Mouse (Mus musculus): ENCODE measurements around the gene Tagln2.

- TF ChIP-seq HCFC1 (IDR thresholded peaks at IDR 0.05; ENCODE audit: borderline replicate concordance, insufficient read depth, low read length), result no peak
- TF ChIP-seq CHD2 (IDR thresholded peaks at IDR 0.05; ENCODE audit: low read depth, low read length), result no peak
- TF ChIP-seq ZC3H11A (IDR thresholded peaks at IDR 0.05; ENCODE audit: borderline replicate concordance, low read depth, low read length), result no peak
- TF ChIP-seq MAFK (IDR thresholded peaks at IDR 0.05; ENCODE audit: insufficient read depth, low read depth, low read length), result no peak
- no peak for TF ChIP-seq ZNF384 (IDR thresholded peaks at IDR 0.05; ENCODE audit: low read depth, low read length)
Observed at GRCm38 (mm10) chr1:172458041-172458440, 41.8 kb upstream of the Tagln2 start.

All from ES-E14 (cell line).